Mouse (Mus musculus) testis, adult 2 months (tissue): Measurements from ENCODE around the gene Rgs3. TPM values are rescaled to one million over a fixed set of nuclear protein-coding genes. Genes with fewer than 3 reads are reported as not detected.

Experiments
- H3K27ac ChIP-seq: fragments of 200-500 bp; 2 replicates; pipeline ENCODE4 v1.5.1; 2012; ENCODE audit warnings: low read depth, low read length; ENCODE audit not compliant: control insufficient read depth, insufficient read depth
- H3K27me3 ChIP-seq: fragments of 200-500 bp; 2 replicates; pipeline ENCODE4 v1.6.1; 2012; ENCODE audit warnings: mild to moderate bottlenecking, low read length, moderate library complexity; ENCODE audit not compliant: control insufficient read depth, insufficient read depth
- H3K36me3 ChIP-seq: fragments of 200-500 bp; 2 replicates; pipeline ENCODE4 v1.6.1; 2012; ENCODE audit warnings: mild to moderate bottlenecking, low read length; ENCODE audit not compliant: control insufficient read depth, insufficient read depth
- H3K4me1 ChIP-seq: fragments of 200-500 bp; 2 replicates; pipeline ENCODE4 v1.6.1; 2012; ENCODE audit warnings: low read length; ENCODE audit not compliant: control insufficient read depth, insufficient read depth
- H3K4me3 ChIP-seq: fragments of 200-500 bp; 2 replicates; pipeline ENCODE4 v1.5.1; 2012; ENCODE audit warnings: low read depth, mild to moderate bottlenecking, low read length, moderate library complexity, mixed read lengths; ENCODE audit not compliant: control insufficient read depth
- CTCF ChIP-seq: fragments of 200-500 bp; IDR thresholded peaks from 2 replicates; pipeline ENCODE4 v1.5.1; 2012; ENCODE audit warnings: low read depth, mild to moderate bottlenecking, inconsistent platforms, low read length, moderate library complexity; ENCODE audit not compliant: control insufficient read depth, insufficient read depth, insufficient replicate concordance
- POLR2A ChIP-seq: fragments of 200-500 bp; IDR thresholded peaks from 2 replicates; pipeline ENCODE4 v1.6.1; 2012; ENCODE audit warnings: low read depth, mild to moderate bottlenecking, inconsistent platforms, low read length, moderate library complexity; ENCODE audit not compliant: control insufficient read depth
- polyA plus RNA-seq: library from polyadenylated mRNA; depleted of rRNA; stranded (reverse); fragments of >200 nt; gene quantifications from 2 replicates; pipeline ENCODE4 v1.2.3, GENCODE M21; 2012

Gene Rgs3
- polyA plus RNA-seq, 1 experiment, result 65.5 TPM

GRCm38 (mm10) chr4:62568359-62568758 is 8.7 kb downstream of the Rgs3 start:
- no peak overlapping the region for H3K4me3 ChIP-seq
- H3K27me3 ChIP-seq, result no peaks in the 10 kb centered on the region
- no peak for TF ChIP-seq POLR2A
- no peak for TF ChIP-seq CTCF
- H3K4me1 ChIP-seq, result peaks cover 4% of the 10 kb centered on the region
- no peak overlapping the region for H3K27ac ChIP-seq
- no peaks in the 10 kb centered on the region for H3K36me3 ChIP-seq

GRCm38 (mm10) chr4:62569603-62570002 is 10.0 kb downstream of the Rgs3 start:
- Histone ChIP-seq H3K4me3 (no peak overlapping the region), H3K36me3 (no peaks in the 10 kb centered on the region), H3K4me1 (peaks cover 4% of the 10 kb centered on the region), H3K27me3 (no peaks in the 10 kb centered on the region), H3K27ac (no peak overlapping the region)
- no peak for TF ChIP-seq POLR2A
- no peak for TF ChIP-seq CTCF

- peaks cover 2% of the 10 kb centered on the region for H3K4me1 ChIP-seq
- no peak overlapping the region for H3K27ac ChIP-seq
Measured at GRCm38 (mm10) chr4:62570029-62570428, 10.4 kb downstream of the Rgs3 start.

GRCm38 (mm10) chr4:62582365-62583264 is 23.0 kb downstream of the Rgs3 start:
- TF ChIP-seq POLR2A (no peak), CTCF (no peak)
- no peaks in the 10 kb centered on the region for H3K27me3 ChIP-seq
- no peaks in the 10 kb centered on the region for H3K36me3 ChIP-seq
- H3K27ac ChIP-seq, result no peak overlapping the region
- H3K4me1 ChIP-seq, result peaks cover 2% of the 10 kb centered on the region; the same call in 1 of the 2 replicates
- no peak overlapping the region; the same call in none of the 2 replicates for H3K4me3 ChIP-seq

More at GRCm38 (mm10) chr4:62570029-62570428, 10.4 kb downstream of the Rgs3 start:
- Histone ChIP-seq H3K4me3 (no peak overlapping the region), H3K36me3 (no peaks in the 10 kb centered on the region), H3K27me3 (no peaks in the 10 kb centered on the region)
- TF ChIP-seq POLR2A, result no peak
- no peak for TF ChIP-seq CTCF

GRCm38 (mm10) chr4:62583265-62584092 is 23.8 kb downstream of the Rgs3 start:
- no peaks in the 10 kb centered on the region for H3K36me3 ChIP-seq
- H3K27me3 ChIP-seq, result no peaks in the 10 kb centered on the region
- H3K27ac ChIP-seq, result no peak overlapping the region
- H3K4me1 ChIP-seq, result peaks cover 2% of the 10 kb centered on the region; the same call in 1 of the 2 replicates
- TF ChIP-seq POLR2A (no peak), CTCF (no peak)
- peak overlapping the region; percentile 27 for H3K4me3 ChIP-seq

- peaks cover 2% of the 10 kb centered on the region; the same call in 1 of the 2 replicates for H3K4me1 ChIP-seq
- H3K27me3 ChIP-seq, result no peaks in the 10 kb centered on the region
- H3K36me3 ChIP-seq, result no peaks in the 10 kb centered on the region
- TF ChIP-seq POLR2A, result no peak
- no peak for TF ChIP-seq CTCF
- H3K4me3 ChIP-seq, result no peak overlapping the region
- H3K27ac ChIP-seq, result no peak overlapping the region
Measured at GRCm38 (mm10) chr4:62587067-62587466, 27.4 kb downstream of the Rgs3 start.

GRCm38 (mm10) chr4:62590878-62591277 is 31.2 kb downstream of the Rgs3 start:
- Histone ChIP-seq H3K4me1 (no peaks in the 10 kb centered on the region; the same call in 1 of the 2 replicates), H3K36me3 (no peaks in the 10 kb centered on the region), H3K27me3 (no peaks in the 10 kb centered on the region), H3K4me3 (no peak overlapping the region), H3K27ac (no peak overlapping the region)
- no peak for TF ChIP-seq CTCF
- TF ChIP-seq POLR2A, result no peak
